Mouse (Mus musculus) G1E-ER4 (cell line): ENCODE measurements around the gene Ret. TPM values are rescaled to one million over a fixed set of nuclear protein-coding genes. Genes with fewer than 3 reads are reported as not detected.

Experiments used
- GATA1 ChIP-seq: IDR thresholded peaks from one replicate; pipeline ENCODE4 v1.8.0; 2012; ENCODE audit warnings: low read length, inconsistent platforms
- polyA plus RNA-seq: library from polyadenylated mRNA; stranded (reverse); fragments of >175 nt; gene quantifications from 2 replicates; pipeline ENCODE4 v1.2.3, GENCODE M21; 2012

The Ret gene
- not detected in 2 replicates for polyA plus RNA-seq

DNA sequence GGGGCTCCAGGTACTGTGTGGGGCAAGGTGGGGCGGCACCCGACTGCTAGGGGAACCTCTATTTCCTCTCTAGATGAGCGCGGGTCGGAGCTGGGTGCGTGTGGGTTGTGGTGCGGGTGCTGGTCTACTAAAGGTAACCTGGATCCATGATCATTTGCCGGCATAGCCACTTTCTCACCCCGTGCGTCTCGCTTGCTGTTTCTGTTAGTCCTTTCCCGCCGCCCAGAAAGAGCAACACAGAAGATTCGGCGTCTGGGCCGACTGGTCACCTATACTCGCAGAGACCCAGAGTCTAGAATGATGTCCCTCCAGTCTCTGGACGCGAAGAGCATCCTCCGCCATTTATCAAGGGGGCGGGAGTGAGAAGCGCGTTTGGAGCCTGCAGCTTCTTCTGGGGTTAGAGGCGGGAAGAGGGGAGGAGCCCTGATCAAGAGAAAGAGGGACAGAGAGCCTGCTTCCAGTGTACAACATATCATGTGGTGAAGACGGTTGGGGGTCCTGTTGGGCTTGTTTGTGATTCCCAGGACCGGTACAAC, at the start of gene Ret:
Gene Ret, minus strand, starts transcription at position 279 of the 536 bp plus-strand sequence.
- no peak for TF ChIP-seq GATA1

DNA sequence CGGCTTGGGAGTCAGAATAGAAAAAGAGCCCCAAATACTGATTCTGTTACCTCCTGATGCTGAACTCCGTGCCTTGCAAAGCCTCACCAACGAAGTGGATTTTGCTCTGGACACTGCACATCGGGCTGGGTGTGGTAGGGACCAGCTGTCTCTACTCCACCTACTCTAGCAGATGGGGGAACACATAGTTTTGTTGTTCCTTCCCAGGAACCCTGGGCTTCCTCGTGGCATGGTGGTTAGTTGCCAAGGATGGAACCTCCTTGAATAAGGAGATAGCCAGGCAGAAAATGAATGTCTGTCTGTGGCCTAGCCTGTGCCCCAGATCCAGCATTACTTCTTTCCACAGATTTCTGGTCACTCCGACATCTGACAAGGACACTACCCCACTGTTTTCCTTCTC, 49.6 kb upstream of the Ret start:
- TF ChIP-seq GATA1, result no peak

DNA sequence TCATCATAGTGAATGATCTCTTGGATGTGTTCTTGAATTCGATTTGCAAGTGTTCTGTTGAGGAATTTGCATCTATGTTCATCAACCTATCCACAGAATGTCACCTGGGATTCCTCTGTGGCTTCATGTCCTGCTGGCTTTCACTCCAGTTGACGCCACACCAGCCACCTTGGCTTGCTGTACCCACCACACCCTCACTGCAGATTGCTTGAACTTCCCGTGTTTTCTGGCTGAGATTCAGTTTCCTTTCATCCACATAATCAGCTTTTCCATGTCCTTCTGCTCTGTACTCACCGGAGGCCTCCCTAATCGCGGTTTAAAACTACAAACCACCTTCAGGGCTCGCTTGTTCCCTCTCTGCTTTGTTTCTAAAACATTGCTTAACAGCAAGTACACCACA, 46.6 kb upstream of the Ret start:
- no peak for TF ChIP-seq GATA1

DNA sequence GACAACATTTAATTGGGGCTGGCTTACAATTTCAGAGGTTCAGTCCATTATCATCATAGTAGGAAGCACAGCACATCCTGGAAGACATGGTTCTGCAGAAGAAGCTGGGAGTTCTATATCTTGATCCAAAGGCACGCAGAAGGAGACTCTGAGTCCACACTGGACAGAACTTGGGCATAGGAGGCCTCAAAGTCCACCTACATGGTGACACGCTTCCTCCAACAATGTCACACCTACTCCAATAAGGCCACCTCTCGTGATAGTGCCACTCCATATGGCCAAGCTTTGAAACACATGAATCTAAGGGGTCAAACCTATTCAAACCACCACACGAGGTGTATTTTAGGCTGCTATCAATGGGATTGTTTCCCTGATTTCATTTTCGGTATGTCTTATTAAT, 45.4 kb upstream of the Ret start:
- no peak for TF ChIP-seq GATA1

DNA sequence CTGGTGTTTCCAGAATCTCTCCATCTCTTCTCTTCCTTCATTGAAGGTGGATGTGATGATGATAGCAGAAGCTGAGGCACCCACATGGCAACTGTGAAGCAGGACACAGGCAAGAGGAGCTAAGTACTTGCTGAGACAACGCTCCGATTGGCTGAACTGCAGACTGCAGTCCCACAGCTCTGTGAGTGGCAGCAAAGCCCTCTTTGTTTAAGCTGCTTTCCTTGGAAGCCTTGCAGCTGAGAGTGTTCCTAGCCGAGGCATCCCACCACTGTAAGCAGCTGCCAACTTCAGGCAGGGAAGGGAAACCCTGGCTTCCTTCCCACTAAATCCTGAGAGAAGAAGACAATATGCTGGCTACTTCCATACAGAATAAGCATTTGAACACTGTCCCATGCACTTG, 28.6 kb upstream of the Ret start:
- no peak for TF ChIP-seq GATA1

DNA sequence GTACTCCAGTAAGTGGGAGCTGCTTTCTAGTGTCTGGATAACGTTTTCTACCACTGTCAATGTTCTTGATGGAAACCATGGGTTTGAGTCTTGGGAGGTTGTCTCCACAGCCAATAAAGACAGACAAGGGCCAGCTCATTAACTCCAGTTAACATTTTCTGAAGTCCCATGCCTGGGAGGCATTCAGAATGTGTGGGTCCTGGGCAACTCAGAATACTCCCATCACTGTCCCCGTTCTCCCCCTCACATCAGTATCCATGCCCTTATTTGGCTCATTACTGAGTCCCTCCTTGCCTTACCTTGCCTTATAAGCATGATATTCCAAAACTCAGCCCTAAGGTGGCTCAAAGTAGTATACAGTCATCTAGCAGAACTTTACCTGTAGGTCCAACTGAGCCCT, 25.0 kb upstream of the Ret start:
- no peak for TF ChIP-seq GATA1

DNA sequence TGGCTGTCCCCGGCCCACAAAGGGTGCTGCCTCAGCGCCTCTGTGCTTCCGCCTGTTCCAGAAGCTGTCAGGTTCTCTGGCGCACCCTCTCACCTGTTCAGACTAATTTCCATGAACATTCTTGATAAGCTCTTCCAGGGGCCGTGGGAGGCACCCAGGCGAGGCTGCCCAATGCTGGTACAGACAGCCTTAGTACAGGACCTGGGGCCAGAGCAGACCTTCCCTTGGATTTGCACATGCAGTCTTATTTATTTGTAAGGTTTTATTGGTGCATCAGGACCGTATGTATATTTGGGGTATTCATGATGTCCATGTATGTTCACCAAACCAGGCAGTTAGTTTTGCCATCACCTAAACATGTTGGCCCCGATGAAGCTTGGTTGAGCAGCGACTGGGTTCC, 18.2 kb upstream of the Ret start:
- TF ChIP-seq GATA1, result no peak

DNA sequence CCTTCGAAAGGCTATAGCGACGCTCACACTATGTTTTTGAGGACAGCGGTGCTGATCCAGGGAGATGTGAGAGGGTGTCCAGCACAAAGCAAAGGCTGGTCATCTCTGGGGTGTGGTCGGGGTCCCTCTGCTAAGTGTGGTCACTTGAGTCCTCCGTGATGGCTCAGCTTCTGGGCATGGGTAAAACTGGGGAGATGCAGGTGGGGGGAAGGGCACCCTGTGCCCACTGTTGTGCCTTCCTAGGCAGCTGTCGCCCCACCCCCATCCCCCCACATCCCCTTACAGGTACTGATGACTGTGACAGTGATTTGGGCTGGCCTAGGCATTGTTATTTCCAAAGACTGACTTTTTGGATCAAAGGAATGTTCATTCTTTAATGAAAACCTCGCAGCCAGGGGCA, 10.8 kb upstream of the Ret start:
- TF ChIP-seq GATA1, result no peak

DNA sequence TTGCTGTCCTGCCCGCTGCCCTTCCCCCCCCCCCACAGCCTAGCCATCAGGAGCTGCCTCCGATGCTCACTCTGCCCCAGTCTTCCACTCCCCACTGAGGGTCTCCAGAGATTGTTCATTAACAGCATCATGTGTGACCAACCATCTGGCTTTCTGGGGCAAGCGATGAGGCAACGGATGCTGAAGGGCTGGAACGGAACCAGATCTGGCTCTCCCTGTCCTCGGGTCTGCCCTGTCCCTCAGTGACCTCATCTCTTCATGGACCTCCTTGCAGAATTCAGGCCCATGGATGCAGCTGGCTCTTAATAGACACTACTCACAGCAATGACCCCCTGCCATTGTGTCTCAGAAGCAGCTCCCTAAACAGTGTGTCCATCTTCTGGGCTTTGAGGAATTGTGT, 8.9 kb upstream of the Ret start:
- TF ChIP-seq GATA1, result no peak

DNA sequence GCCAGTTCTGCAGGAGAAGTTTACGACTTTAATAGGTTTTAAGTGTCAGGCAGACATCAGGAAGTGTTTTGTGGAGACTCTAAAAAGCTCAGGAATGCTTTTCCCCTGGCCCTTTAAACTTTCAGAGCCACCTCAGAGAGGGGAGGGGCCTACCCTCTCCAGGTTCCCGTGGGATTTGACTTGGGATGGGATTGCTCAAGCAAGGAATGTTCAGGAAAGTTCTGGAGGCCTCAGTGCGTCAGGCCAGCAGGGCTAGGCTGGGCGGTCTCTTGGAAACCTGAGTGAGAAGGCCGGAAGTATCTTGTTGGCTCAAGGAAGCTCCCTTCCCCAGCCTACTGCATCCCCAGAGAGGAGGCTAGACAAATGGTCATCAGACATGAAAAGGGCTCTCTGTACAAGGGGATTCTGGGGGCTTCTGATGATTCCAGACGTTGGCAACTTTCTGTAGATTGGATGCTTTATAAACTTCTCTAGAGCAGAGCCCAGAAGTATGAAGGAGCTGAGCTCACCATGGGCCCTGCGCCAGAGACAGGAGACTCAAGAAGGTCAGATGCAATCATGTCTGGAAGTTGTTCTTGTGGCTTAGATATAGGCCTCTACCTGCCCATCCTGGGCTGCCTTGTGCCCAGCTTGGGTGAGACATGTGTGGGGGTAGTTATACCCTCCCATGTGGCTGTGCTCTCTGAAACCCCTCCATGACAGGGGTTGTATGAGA, 7.8 kb upstream of the Ret start:
- no peak for TF ChIP-seq GATA1

DNA sequence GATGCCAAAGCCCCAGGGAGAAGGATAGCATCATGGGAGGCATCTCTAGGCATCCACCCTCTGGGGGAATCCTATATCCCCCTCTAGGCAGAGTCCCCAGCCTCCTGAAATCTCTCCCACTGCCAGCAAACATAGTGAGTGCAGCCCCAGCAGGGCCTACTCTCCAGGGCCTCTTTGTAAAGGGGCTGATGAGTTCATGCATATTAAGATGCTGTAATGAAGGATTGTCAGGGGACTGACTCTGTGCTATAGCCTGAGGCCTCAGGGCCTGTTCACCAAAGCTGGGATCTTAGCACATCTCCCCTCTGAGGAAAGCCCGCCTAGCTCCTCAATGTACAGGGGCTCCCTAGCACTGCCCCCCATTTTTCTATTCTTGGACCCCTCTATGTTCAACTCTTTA, 6.6 kb upstream of the Ret start:
- no peak for TF ChIP-seq GATA1

DNA sequence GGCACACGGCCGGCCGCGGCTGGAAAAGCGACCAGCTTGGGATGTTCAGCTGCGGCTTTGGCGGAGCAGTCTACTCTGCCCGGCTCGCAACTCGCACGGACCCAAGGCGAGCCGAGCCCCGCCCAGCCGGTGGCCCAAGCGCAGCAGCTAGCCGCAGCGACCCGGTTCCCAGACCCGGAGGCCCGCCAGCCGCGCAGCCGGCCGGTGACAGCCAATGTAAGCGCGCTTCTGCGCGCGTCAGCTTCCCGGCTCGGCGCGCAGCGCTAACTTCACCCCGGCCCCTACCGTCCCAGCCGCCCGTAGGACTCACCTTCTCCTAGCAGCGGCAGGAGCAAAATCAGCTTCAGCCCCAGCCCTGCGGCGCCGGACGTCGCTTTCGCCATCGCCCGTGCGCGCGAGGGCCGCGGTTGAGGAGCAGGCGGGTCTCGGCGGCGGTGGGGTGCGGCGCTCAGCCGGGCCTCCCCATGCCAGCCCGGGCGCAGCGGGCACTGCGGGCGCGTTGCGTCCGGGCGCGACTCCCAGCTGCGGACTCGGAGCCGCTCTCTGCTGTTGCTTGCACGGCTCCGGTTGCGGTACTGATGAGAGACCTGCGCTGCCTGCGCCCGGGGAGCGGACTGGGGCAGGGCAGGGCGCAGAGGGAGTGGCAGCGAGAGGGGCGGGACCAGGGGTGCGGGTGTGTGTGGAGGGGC, 623 bp downstream of the Ret start:
- no peak for TF ChIP-seq GATA1

DNA sequence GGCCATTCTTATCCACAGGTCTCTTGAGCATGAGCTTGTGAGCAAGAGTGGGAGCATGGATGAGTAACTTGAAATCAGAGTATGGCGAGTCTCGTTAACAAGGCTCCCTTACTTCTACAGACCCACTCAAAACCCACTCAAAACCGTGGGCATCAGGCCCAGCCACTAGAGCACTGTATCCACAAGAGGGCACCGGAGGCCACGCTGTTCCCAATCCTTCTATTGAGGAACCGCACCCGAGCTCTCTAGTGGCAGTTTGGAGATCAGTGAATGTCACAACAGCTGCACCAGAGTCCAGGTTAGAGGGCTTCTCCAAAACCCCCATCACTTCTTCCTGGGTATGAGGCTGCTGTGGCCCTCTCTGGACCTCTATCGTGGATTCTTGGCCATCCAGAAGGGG, 2.4 kb downstream of the Ret start:
- no peak for TF ChIP-seq GATA1

DNA sequence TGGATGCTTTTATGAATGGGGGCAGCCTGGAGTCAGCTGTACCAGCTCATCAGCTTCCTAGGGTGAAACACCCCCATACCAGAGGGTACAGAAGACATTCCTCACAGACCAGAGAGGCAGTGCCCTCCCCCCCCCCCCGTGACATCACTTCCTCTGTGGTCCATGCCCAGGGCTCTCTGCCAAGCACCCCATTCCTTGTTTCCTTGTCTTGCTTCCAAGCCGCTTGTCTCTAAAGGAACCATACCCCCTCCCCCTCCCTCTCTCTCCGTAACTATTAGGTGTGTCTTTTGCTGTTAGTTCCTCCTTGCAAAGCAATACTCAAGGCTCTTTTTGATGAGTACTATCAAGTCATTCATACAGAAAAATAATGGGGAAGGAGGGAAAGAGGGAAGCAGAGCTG, 4.6 kb downstream of the Ret start:
- no peak for TF ChIP-seq GATA1

DNA sequence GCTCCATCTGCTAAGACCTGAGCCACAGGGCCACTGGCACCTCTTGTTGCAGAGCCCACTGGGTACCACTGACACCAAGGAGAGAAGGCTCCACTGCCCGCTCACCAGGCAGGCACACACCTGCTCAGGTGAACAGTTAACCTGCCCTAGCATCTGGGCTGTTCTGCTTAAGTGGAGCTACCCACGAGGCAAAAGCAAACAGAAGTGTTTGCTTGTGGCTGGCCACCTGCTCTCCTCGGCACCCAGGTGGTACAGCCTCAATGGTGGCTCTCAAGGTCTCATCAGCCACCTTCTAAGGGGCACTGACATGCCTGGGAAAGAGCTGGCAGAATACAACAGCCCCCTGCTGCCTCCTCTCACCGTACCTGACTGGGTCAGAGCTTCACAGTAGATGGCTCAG, 5.3 kb downstream of the Ret start:
- no peak for TF ChIP-seq GATA1

DNA sequence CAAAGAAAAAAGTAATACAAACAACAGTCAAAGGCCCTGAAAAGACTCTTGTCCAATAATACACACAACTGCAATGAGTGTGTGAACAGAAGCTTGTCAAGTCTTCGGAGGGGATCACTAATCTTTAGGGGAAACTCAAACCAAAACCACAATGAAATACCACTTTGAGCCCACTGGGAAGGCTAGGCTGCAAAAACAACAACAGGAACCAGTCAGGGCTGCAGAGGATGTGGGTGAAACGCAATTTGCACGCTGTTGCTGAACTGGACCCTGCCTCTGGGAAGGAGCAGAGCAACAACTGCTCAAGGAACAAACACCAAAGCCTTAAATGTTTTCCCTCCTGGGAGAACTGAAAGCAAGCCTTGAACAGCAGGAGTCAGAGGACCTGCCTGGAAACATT, 7.8 kb downstream of the Ret start:
- no peak for TF ChIP-seq GATA1

DNA sequence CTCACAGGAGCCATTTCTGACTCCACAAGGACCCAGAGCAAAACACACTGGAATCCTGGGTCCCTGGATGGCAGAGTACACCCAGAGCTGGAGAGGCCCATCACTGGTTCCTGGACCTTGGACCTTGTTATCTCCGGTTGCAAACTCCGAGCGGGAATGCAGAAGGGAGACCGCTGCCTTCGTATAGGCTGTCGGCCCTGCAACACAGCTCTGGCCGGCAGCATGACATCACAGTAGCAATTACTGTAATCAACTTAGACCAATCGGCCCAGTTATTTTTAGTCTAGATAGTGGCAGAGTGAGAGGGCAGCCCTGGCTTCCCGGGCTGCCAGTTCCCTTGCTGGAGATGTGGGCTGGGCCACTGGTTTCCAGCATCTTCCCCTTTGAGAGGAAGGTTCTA, 8.9 kb downstream of the Ret start:
- no peak for TF ChIP-seq GATA1

DNA sequence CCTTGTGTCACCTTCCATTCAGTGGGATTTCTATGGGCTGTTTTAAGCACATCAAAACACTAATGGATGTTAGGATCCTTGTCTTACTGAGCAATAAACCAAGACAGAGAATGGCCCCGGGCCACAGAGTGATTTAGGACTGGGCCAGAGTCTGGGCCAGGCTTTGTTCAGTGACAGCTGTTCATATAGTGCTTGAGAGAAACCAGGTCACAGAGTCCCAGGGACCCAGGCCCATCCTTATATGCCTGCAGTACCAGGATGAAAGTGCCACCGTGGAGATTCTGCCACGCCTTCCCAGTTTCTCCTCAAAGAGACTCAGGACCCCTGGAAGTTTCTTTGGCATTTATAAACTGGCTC, 10.3 kb downstream of the Ret start:
- TF ChIP-seq GATA1, result no peak
